18 mouse cellular contexts compared by ENCODE assay signal in genomic region chr7:116425771-116426170, GRCm38 (mm10). TPM values are rescaled to one million over a fixed set of nuclear protein-coding genes. Genes with fewer than 3 reads are reported as not detected.
DNase-seq lines count a peak whose midpoint lies in the region; ATAC-seq and TF ChIP-seq lines count a peak whose summit lies in the region.
"Had no signal": no experiment of that assay in that cellular context is flagged by ENCODE, and none has a peak within 500 bp of the region (broad histone marks: within the 10 kb centered on the region; RNA-seq: fewer than 3 reads in every experiment).

No protein-coding gene starts in this region.

- H3K9ac ChIP-seq in intestine, embryonic 15.5 days: no peak overlapping the region
- no peak overlapping the region for H3K9ac ChIP-seq in forebrain, postnatal 0 days
- H3K9ac ChIP-seq: embryonic facial prominence, embryonic 13.5 days; heart, embryonic 13.5 days; hindbrain, embryonic 15.5 days; limb, embryonic 12.5 days; liver, embryonic 15.5 days had no signal

- no peaks in the 10 kb centered on the region for H3K9me3 ChIP-seq in intestine, embryonic 15.5 days
- H3K9me3 ChIP-seq in forebrain, postnatal 0 days (ENCODE audit: low read length): no peaks in the 10 kb centered on the region
- H3K9me3 ChIP-seq: embryonic facial prominence, embryonic 13.5 days; heart, embryonic 13.5 days; hindbrain, embryonic 15.5 days; limb, embryonic 12.5 days; liver, embryonic 15.5 days had no signal

- no peak overlapping the region for H3K4me2 ChIP-seq in intestine, embryonic 15.5 days (replicated peaks)
- H3K4me2 ChIP-seq in forebrain, postnatal 0 days (ENCODE audit: low read depth): no peak overlapping the region
- H3K4me2 ChIP-seq: embryonic facial prominence, embryonic 13.5 days; heart, embryonic 13.5 days; hindbrain, embryonic 15.5 days; limb, embryonic 12.5 days; liver, embryonic 15.5 days had no signal

- ATAC-seq in intestine, embryonic 15.5 days: peak; percentile 84
- no peak for ATAC-seq in forebrain, postnatal 0 days
- ATAC-seq: midbrain, embryonic 16.5 days had no signal

- H3K4me1 ChIP-seq in intestine, embryonic 15.5 days (replicated peaks): 0 out of 2 replicates have a peak, but pooled peaks cover 3% of the 10 kb centered on the region
- peaks cover 14% of the 10 kb centered on the region; the same call in 1 of the 2 replicates for H3K4me1 ChIP-seq in small intestine, adult 2 months (ENCODE audit: control insufficient read depth, insufficient read depth, insufficient read length, low read length)
- no peaks in the 10 kb centered on the region for H3K4me1 ChIP-seq in forebrain, postnatal 0 days (ENCODE audit: insufficient read depth)
- H3K4me1 ChIP-seq: embryonic facial prominence, embryonic 13.5 days; hindbrain, embryonic 15.5 days; limb, embryonic 12.5 days; liver, embryonic 15.5 days had no signal

- H3K27me3 ChIP-seq in intestine, embryonic 15.5 days (replicated peaks): no peaks in the 10 kb centered on the region
- no peaks in the 10 kb centered on the region for H3K27me3 ChIP-seq in small intestine, adult 2 months (ENCODE audit: control insufficient read depth, insufficient read depth, low read length)
- no peaks in the 10 kb centered on the region for H3K27me3 ChIP-seq in forebrain, postnatal 0 days (ENCODE audit: insufficient read depth, low read length)
- H3K27me3 ChIP-seq: embryonic facial prominence, embryonic 13.5 days; heart, embryonic 13.5 days; hindbrain, embryonic 15.5 days; limb, embryonic 12.5 days; liver, embryonic 15.5 days had no signal

- DNase-seq in kidney, adult 8-10 months: peak; percentile 19 to 46
- DNase-seq in kidney, postnatal 10 days: no peak
- peak; percentile 43 for DNase-seq in fat pad, adult 2 months (ENCODE audit: extremely low read depth, low read depth, low spot score)
- DNase-seq in forebrain, postnatal 0 days: no peak
- no peak for DNase-seq in frontal cortex, postnatal 10 days (ENCODE audit: low spot score in 2 of 2)
- DNase-seq: adrenal gland, adult 2 months; cerebellum, postnatal 10 days; heart, adult 18-20 months; right cerebral cortex, postnatal 25 days; thymus, postnatal 14 days had no signal

- TF ChIP-seq CTCF in small intestine, adult 2 months (IDR thresholded peaks at IDR 0.05; ENCODE audit: extremely low read depth, insufficient read length, insufficient replicate concordance, low read depth, low read length): no peak
- no peak for TF ChIP-seq CTCF in forebrain, postnatal 0 days (IDR thresholded peaks at IDR 0.05; ENCODE audit: low read depth)

- no peak for TF ChIP-seq POLR2A in small intestine, adult 2 months (IDR thresholded peaks at IDR 0.05; ENCODE audit: low read depth, low read length)

- no peaks in the 10 kb centered on the region; the same call in 1 of the 2 replicates for H3K36me3 ChIP-seq in intestine, embryonic 15.5 days
- H3K36me3 ChIP-seq in small intestine, adult 2 months (ENCODE audit: control insufficient read depth, insufficient read depth, low read length): no peaks in the 10 kb centered on the region
- H3K36me3 ChIP-seq in forebrain, postnatal 0 days (ENCODE audit: insufficient read depth): no peaks in the 10 kb centered on the region
- H3K36me3 ChIP-seq: embryonic facial prominence, embryonic 13.5 days; hindbrain, embryonic 15.5 days; limb, embryonic 12.5 days; liver, embryonic 15.5 days had no signal

- no peak overlapping the region for H3K4me3 ChIP-seq in intestine, embryonic 15.5 days (replicated peaks)
- H3K4me3 ChIP-seq in small intestine, adult 2 months (ENCODE audit: low read depth, low read length): no peak overlapping the region
- H3K4me3 ChIP-seq in forebrain, postnatal 0 days (ENCODE audit: low read depth, low read length): no peak overlapping the region
- H3K4me3 ChIP-seq: embryonic facial prominence, embryonic 13.5 days; heart, embryonic 13.5 days; hindbrain, embryonic 15.5 days; limb, embryonic 12.5 days; liver, embryonic 15.5 days had no signal

- WGBS in intestine, embryonic 15.5 days: 67% methylated on average over 6 of the region's 6 CpGs
- 27% methylated on average over 6 of the region's 6 CpGs for WGBS in small intestine, adult 2 months
- WGBS in forebrain, postnatal 0 days: 74% methylated on average over 6 of the region's 6 CpGs

- H3K27ac ChIP-seq in intestine, embryonic 15.5 days: no peak overlapping the region
- H3K27ac ChIP-seq in small intestine, adult 2 months (ENCODE audit: insufficient read depth, low read depth, low read length): peak overlapping the region; percentile 90
- H3K27ac ChIP-seq in forebrain, postnatal 0 days (ENCODE audit: low read depth, low read length): no peak overlapping the region
- H3K27ac ChIP-seq: embryonic facial prominence, embryonic 13.5 days; heart, embryonic 13.5 days; hindbrain, embryonic 15.5 days; limb, embryonic 12.5 days; liver, embryonic 15.5 days had no signal

RNA-seq across cellular contexts. Expression of gene Pik3c2a, which starts 17.5 kb away (rescaled TPM):
- polyA plus RNA-seq in intestine, embryonic 15.5 days (2015; fragmentation: Nextera tagmentation; extraction: Ambion mirVana): 22.3 and 24.5 TPM in 2 replicates
- polyA plus RNA-seq in small intestine, adult 2 months (2012; rRNA removed): 1.4 and 1.6 TPM in 2 replicates
- total RNA-seq in forebrain, postnatal 0 days (2014; rRNA removed): 29.9 and 31.5 TPM in 2 replicates
- 2.2 and 5.3 TPM in 2 replicates for polyA plus RNA-seq in forebrain, postnatal 0 days (2015; fragmentation: Nextera tagmentation; extraction: Ambion mirVana)

Comparison
In these comparisons a context has a peak if more than half of its experiments do, and no peak if none do; other contexts are left out.
1. DNase-seq: peak in kidney, adult 8-10 months (2 of 2) and fat pad, adult 2 months (single experiment); none in kidney, postnatal 10 days (single experiment), forebrain, postnatal 0 days (single experiment) and frontal cortex, postnatal 10 days (0 of 2).